Mouse (Mus musculus) kidney, embryonic 14.5 days (tissue): Measurements from ENCODE around the gene Asb17. TPM values are rescaled to one million over a fixed set of nuclear protein-coding genes. Genes with fewer than 3 reads are reported as not detected.

Source experiments
- ATAC-seq: fragments of 200-750 bp; cut with Nextera tagmentation; 2 replicates; pipeline ENCODE4 v1.8.0; 2017; ENCODE audit warnings: moderate number of reproducible peaks, mild to moderate bottlenecking, moderate TSS enrichment, moderate library complexity; ENCODE audit not compliant: low FRiP score, low TSS enrichment
- H3K27ac ChIP-seq: fragments of 300-500 bp; sonication (generic); 2 replicates; pipeline ENCODE4 v1.5.1; 2014; ENCODE audit warnings: low read depth, mild to moderate bottlenecking, low read length, moderate library complexity, mixed read lengths
- H3K27me3 ChIP-seq: fragments of 300-500 bp; sonication (generic); 2 replicates; pipeline ENCODE4 v1.6.1; 2014; ENCODE audit warnings: mild to moderate bottlenecking, low read length; ENCODE audit not compliant: control insufficient read depth, insufficient read depth
- H3K36me3 ChIP-seq: fragments of 300-500 bp; sonication (generic); 2 replicates; pipeline ENCODE4 v1.6.1; 2014; ENCODE audit warnings: low read length, mixed read lengths; ENCODE audit not compliant: control insufficient read depth, insufficient read depth
- H3K4me1 ChIP-seq: fragments of 300-500 bp; sonication (generic); 2 replicates; pipeline ENCODE4 v1.6.1; 2014; ENCODE audit warnings: low read length, mixed read lengths; ENCODE audit not compliant: control insufficient read depth, insufficient read depth
- H3K4me2 ChIP-seq: fragments of 300-500 bp; sonication (generic); replicated peaks from 2 replicates; pipeline ENCODE4 v1.6.1; 2014; ENCODE audit warnings: low read depth, mild to moderate bottlenecking, low read length
- H3K4me3 ChIP-seq: fragments of 300-500 bp; sonication (generic); 2 replicates; pipeline ENCODE4 v1.5.1; 2014; ENCODE audit warnings: mild to moderate bottlenecking, low read length
- H3K9ac ChIP-seq: fragments of 300-500 bp; sonication (generic); 2 replicates; pipeline ENCODE4 v1.6.1; 2014; ENCODE audit warnings: low read depth, mild to moderate bottlenecking, low read length, moderate library complexity
- H3K9me3 ChIP-seq: fragments of 300-500 bp; sonication (generic); 2 replicates; pipeline ENCODE4 v1.6.1; 2016; ENCODE audit warnings: low read length; ENCODE audit not compliant: control insufficient read depth
- WGBS: fragments of 180-500 bp; shearing (Covaris S2); extraction: QIAGEN DNeasy Blood & Tissue Kit; methylation state at CpG from one replicate; pipeline ENCODE4 v1.1.7; 2014; 5-methylcytosine and 5-hydroxymethylcytosine counted together
- polyA plus RNA-seq: library from polyadenylated mRNA; unstranded; fragments of >200 nt; fragmentation: Nextera tagmentation; extraction: Ambion mirVana; gene quantifications from 2 replicates; pipeline ENCODE4 v1.2.1, GENCODE M21; 2014

Gene Asb17
- polyA plus RNA-seq, 1 experiment from 2014 or later: not detected

GRCm38 (mm10) chr3:153901904-153902303 lies 57.9 kb downstream of the Asb17 start:
- Histone ChIP-seq H3K4me3 (no peak overlapping the region), H3K27me3 (no peaks in the 10 kb centered on the region), H3K36me3 (peaks cover 34% of the 10 kb centered on the region), H3K4me1 (no peaks in the 10 kb centered on the region), H3K27ac (no peak overlapping the region), H3K9me3 (no peaks in the 10 kb centered on the region), H3K4me2 (no peak overlapping the region), H3K9ac (no peak overlapping the region)
- no peak for ATAC-seq
- 83% methylated on average over 1 of the region's 1 CpGs for WGBS

GRCm38 (mm10) chr3:153902595-153902994 lies 58.6 kb downstream of the Asb17 start:
- H3K4me3 ChIP-seq: no peak overlapping the region
- H3K27ac ChIP-seq: no peak overlapping the region
- 59% methylated on average over 3 of the region's 3 CpGs for WGBS
- no peak overlapping the region for H3K9ac ChIP-seq
- peaks cover 41% of the 10 kb centered on the region for H3K36me3 ChIP-seq
- H3K9me3 ChIP-seq: no peaks in the 10 kb centered on the region
- no peak for ATAC-seq
- H3K4me1 ChIP-seq: no peaks in the 10 kb centered on the region
- H3K4me2 ChIP-seq: no peak overlapping the region
- H3K27me3 ChIP-seq: no peaks in the 10 kb centered on the region

- WGBS: 66% methylated on average over 6 of the region's 6 CpGs
- ATAC-seq: peak; percentile 60; the same call in 1 of the 2 replicates
These were observed 60.6 kb downstream of the Asb17 start for GRCm38 (mm10) chr3:153904586-153904985.

More at GRCm38 (mm10) chr3:153904586-153904985, 60.6 kb downstream of the Asb17 start:
- Histone ChIP-seq H3K9me3 (no peaks in the 10 kb centered on the region), H3K27me3 (no peaks in the 10 kb centered on the region), H3K9ac (no peak overlapping the region), H3K27ac (no peak overlapping the region), H3K4me2 (no peak overlapping the region), H3K4me1 (peaks cover 6% of the 10 kb centered on the region), H3K4me3 (no peak overlapping the region), H3K36me3 (peaks cover 61% of the 10 kb centered on the region)

Other genes starting within 250 kb of the Asb17 start
- gene St6galnac3, start 119.0 kb upstream of the Asb17 start, polyA plus RNA-seq: 51.6 and 63.8 TPM in 2 replicates
- gene Msh4, start 61.9 kb downstream of the Asb17 start, polyA plus RNA-seq: 0.17 and 0.35 TPM in 2 replicates
- 62.5 and 68.2 TPM in 2 replicates for gene Rabggtb, start 68.8 kb downstream of the Asb17 start, polyA plus RNA-seq
- 73.4 and 81.1 TPM in 2 replicates for gene Acadm, start 100.4 kb downstream of the Asb17 start, polyA plus RNA-seq
- 0.44 and 0.81 TPM in 2 replicates for gene Slc44a5, start 129.2 kb downstream of the Asb17 start, polyA plus RNA-seq